Mouse (Mus musculus) brain, embryonic 14.5 days (tissue): Measurements from ENCODE around the gene Raet1e.
"Not testable (repeated sequence)": the region's sequence is repeated elsewhere in the genome, so short reads cannot be mapped to it uniquely, and the experiment has no call there.

Source experiments
- CTCF ChIP-seq: fragments of 200-500 bp; IDR thresholded peaks from 2 replicates; pipeline ENCODE4 v1.5.1; 2012; ENCODE audit warnings: inconsistent platforms, mild to moderate bottlenecking, moderate library complexity, borderline replicate concordance; ENCODE audit not compliant: insufficient read depth, insufficient read length; ENCODE audit errors: extremely low read depth
- POLR2A ChIP-seq: fragments of 200-500 bp; IDR thresholded peaks from 2 replicates; pipeline ENCODE4 v1.6.1; 2012; ENCODE audit warnings: mild to moderate bottlenecking, inconsistent platforms, borderline replicate concordance; ENCODE audit not compliant: poor library complexity, insufficient read depth, insufficient read length, severe bottlenecking; ENCODE audit errors: extremely low read depth

DNA sequence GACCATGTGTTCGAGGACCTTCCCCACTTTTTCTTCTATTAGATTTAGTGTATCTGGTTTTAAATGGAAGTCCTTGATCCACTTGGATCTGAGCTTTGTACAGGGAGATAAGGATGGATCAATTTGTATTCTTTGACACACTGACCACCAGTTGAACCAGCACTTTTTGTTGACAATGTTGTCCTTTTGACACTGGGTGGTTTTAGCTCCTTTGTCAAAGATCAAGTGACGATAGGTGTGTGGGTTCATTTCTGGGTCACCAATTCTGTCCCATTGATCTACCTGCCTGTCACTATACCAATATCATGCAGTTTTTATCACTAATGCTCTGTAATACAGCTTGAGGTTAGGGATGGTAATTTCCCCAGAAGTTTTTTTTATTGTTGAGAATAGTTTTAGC, 206.5 kb downstream of the Raet1e start:
- not testable (repeated sequence) for TF ChIP-seq POLR2A, CTCF
